Mouse (Mus musculus): Measurements from ENCODE around the gene BC051019. TPM values are rescaled to one million over a fixed set of nuclear protein-coding genes. Genes with fewer than 3 reads are reported as not detected.

The BC051019 gene
- total RNA-seq (2021): not detected
- long read RNA-seq, experiment 1: 0 reads
- long read RNA-seq, experiment 2: 0 reads

DNA sequence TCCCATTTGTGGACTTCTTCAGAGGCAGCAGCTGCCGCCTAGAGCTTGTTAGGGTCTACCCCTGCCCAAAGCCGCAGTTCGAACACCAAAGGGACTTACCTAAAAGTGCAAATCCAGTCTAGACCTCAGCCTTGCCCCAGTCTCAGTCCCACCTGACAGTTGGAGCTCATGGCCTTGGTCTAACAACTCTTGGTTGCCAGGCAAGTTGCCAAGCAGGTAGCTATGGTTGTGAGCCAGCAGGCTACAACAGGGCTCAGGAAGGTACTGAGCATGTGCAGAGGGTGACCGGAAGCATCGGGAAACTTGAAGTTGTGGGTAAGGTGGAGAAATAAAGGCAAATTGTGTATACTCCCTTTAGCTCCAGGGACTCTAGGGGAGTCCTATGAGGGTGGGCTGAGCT, at the start of gene BC051019:
TSS of gene BC051019 (minus strand) at position 154 of the 400 bp plus-strand sequence.
- no peak for DNase-seq (ENCODE audit: low spot score in 2 of 2)

DNA sequence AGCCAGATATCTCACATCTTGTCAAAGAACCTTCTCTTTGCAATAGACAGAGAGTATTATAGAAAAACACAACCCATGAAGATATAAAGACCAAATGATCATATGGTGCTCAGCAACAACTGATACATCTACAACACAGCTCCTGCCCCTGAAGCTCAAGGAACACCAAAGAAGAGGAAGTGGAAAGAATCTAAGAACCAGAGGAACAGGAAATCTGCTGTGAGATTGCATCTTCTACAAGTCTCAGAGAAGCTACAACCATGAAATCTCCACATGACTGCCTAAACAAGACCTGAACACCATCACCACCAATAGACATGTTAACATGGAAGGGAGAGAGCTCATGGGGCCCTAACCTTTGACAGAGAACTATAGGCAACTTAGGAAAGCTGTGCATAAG, 48.6 kb upstream of the BC051019 start:
- no peak for DNase-seq (ENCODE audit: low spot score in 2 of 2)

DNA sequence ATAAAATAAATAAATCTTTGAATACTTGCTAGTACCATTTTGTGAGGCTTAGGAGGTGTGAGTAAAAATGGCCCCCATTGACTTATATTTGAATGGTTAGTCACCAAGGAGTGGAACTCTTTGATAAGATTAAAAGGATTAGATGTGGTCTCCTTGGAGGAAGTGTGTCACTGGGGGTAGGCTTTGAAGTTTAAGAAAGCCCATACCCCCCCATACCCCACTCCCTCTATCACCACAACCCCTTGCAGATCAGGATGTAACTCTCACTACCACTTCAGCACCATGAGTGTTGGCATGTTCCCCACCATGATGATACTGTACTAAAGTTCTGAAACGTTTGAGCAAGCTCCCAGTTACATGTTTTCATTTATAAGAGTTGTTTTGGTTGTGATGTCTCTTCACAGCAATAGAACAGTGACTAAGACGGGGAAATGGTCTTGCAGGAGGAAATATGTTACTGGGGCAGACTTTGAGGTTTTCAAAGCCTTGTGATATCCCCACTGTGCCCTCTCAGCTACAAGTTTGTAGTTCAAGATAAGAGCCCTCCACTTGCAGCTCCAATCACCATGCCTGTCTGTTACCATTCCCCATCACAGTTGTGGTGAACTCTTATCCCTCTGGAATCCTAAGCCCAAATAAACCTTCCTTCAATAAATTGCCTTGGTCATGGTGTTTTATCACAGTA, 45.2 kb upstream of the BC051019 start:
- DNase-seq (ENCODE audit: low spot score in 2 of 2): no peak

DNA sequence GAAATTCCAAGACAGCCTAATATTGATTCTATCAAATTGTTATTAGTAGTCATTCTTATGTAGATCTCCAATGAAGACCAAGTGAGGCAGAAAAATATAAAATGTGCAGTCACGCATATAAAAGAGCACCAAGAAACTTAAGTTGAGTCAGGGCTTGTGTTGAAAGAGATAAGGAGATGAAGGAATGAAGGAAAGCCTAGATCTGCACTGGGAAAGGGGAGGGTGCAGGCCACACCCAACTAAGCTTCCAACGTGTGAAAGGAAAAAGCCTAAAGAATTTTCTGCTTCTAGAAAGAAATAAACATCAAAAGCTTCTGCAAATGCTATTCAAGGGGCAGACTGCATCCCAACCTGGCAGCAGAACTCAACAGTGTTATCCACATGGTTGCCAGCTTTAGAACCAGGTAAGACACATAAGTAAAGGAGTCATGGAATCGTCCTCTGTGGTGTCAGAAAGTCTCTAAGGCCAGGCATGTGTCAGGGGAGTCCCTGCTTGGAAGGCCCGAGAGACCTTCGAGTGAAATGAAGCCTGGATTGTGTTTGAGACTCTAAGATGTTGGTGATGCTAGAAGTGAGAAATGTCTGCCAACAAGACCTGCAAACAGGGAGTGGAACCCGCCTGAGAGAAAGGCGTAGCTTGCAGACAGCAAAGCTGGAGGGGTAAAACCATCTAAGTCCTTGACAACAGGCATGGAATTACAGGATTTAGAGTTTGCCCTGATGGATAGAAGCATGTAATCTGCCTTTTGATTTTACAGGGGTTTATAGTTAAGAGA, 44.1 kb upstream of the BC051019 start:
- DNase-seq (ENCODE audit: low spot score in 2 of 2): no peak

DNA sequence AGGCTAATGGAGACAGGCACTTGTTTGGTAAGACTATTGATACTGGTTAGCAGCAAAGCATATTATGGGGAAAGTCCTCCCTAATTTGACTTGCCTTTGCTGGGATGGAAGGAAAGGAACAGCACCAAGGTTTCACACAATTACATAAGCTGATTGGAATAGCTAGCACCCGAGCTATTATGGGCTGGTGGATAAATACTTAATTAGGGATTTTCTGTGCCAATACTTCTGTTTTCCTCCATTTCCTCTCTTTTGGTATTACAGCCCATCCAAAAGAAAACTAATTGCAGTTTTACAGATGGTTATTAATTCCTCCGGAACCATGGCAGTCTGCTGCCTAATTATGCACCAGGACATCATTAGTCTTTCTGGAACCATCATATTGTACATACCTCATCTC, 40.4 kb upstream of the BC051019 start:
- DNase-seq (ENCODE audit: low spot score in 2 of 2): no peak

DNA sequence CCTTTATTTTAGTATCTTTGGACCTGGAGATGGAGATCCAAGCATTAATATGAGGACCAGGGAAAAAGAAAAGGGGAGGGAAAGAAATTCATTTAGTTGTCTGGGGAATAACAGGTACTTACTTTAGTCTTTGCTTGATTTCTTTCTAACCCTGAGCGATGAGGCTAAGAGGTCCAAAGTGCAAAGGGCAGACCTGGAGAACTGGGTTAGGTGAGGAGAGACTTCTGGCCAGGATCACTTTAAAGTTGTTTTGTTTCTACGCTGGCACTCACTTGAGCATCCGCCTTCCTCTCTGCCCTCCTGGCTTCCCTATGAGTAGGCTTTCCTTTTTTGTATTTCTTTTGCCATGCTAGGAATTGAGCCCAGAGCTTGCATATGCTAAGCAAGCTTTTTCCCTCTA, 32.6 kb upstream of the BC051019 start:
- DNase-seq (ENCODE audit: low spot score in 2 of 2): no peak

DNA sequence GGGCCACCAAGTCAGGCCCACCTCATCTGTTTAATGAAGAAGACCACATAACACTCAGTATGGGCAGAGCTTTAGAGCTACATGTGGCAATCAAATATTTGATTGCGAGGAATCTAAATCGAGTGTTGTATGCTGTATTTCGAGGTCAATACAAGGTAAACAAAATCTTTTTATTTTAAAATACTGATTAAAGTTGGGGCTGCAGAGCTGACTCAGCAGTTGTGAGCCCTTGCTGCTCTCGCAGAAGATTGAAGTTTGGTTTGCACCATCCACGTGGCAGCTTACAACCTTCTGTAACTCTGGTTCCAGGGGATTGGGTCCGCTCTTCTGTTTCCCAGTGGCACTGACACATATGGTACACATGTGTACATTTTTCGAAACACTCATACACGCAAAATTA, 30.4 kb upstream of the BC051019 start:
- DNase-seq (ENCODE audit: low spot score in 2 of 2): no peak

DNA sequence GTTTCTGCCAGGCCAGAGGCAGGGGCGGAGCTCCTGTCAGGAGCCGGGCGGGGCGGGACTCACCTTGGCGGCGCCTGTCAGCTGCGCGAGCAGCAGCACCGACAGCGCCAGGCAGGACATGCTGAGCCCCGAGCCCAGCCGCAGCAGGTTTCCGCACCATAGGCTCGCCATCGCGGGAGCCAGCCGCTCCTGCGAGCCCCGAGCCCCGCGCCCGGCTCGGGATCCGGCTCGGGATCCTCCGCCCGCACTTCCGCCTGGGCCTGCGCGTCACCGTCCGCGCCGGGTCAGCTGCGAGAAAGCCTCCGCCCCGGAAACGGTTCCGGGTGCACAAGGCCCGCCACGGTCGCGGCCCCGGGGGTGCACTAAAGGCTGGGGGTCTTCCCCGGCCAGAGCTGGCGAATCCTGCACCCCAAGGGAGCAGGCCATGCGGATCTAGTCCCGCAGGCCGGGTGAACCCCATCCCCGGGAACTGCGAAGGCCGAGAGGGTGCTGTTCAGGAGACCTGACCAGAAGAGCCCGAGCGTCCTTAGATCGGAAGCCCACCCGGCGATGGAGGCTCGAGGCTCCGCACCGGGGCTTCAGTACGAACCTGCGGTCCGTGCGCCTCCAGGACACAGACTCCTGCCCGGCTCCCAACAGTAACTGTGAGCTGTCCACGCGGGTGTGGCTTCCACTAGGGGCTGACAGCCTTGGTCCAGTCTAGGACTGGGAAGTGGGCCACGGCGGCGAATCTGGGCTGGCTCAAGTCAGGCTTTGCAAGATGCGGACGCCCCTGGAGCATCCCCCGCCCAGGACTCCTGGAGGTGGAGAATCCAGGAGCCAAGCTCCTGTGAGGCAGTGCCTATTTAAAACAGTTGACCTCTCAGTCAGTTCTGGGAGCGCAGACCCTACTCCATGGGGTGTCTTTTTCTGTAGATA, 28.6 kb upstream of the BC051019 start, which contains the start of gene Tmem9b:
TSS of gene Tmem9b (minus strand) at position 868 of the 918 bp plus-strand sequence.
- peak; percentile 81 to 86 for DNase-seq (ENCODE audit: low spot score in 2 of 2)

DNA sequence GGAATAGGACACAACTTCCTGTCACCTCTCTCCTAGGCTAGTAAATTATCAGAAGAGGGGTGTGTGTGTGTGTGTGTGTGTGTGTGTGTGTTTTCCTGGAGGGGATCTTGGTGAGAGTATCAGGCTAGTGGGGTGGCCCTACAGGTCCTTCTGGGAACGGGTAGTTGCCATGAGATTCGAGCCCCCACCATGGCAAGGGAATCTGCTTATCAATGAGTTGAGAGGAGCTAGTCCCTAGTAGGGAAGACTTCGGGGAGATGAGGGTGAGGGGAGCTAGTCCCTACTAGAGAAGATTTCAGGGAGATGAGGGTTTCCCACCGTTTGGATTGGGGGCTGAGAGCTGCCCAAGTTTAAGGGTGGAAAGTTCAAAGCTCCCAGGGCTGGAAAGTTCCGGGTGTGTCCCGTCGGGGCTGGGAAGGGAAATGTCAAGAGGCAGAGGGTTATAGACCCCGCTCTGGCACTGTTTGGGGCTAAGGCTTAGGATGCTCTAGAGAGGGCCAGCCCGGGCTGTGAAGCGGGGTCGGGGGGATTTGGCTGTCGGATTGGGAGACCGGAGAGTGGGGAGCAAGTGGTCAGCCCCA, 27.9 kb upstream of the BC051019 start:
- no peak for DNase-seq (ENCODE audit: low spot score in 2 of 2)

DNA sequence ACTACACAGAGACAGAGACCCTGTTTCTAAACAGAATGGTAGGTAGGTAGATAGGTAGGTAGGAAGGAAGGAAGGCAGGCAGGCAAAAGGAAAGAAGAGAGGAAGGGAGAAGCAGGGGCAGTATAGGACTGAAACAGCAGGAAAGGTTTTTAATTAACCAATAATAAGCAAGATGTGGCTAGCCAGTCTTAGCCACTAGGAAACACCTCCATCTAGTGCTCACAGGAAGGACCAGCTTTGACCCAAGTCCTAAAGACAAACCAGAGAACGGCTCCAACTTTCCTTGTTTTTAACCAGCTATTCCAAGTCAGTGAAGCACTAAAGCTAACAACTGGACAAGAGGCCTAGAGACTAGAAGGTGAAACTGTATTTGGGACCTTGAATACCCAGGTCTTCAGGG, 24.1 kb upstream of the BC051019 start:
- DNase-seq (ENCODE audit: low spot score in 2 of 2): no peak

DNA sequence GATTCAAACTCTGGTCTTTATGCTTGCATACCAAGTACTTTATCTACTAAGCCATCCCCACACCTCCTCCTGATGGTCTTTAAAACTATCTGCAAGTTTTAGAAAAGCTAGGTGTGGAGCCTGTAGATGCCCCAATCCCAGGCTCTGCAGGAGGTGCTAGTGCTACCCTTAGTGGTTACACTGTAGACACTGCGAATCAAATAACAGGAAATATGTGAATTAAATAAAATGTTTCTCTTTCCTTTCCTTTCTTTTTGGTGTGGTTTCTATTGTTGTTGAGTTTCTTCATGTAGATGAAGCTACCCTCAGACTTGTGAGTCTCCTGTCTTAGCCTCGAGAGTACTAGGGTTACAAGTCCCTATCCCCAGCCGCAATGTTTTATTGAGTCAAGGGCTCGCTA, 18.1 kb upstream of the BC051019 start:
- no peak for DNase-seq (ENCODE audit: low spot score in 2 of 2)

DNA sequence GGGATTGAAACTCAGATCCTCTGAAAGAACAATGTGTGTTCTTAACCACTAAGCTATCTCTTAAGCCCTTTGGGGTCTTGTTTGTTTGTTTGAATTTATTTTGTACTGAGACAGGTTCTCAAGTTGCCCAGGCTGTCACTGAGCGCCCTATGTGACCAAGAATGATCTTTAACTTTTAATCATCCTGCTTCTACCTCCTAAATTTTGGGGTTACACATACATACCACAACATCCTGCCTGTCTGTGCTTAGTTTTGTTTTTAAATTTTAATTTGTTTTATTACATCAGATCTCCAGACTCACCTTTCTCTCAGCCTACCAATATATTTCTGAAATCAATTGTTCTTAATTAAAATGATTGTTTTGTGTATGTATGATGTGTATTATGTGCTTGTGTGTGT, 17.4 kb upstream of the BC051019 start:
- DNase-seq (ENCODE audit: low spot score in 2 of 2): no peak

DNA sequence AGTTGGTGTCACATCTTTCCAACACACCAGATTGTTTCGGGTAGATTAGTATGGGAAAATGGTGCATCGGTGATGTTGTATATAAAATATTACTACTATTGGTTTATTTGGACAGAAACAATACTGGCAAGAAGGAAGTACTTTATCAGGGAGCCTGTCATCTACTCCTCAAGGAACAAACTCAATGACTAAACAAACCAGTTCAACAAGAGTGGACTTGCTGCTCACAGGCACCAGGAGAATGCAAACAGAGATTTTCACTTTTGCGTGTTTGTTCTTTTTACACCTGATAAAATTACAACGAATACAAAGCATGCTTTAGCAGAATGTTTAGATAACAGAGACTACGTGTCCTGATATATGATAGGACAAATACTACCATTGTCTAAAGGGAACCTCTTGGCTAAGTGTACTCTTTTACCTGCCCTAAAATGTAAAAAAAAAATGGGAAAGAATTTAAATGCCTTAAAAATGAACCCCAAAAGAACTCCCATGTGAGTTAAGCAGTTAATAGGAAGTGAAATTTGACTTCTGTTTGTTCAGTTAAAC, 16.2 kb upstream of the BC051019 start:
- no peak for DNase-seq (ENCODE audit: low spot score in 2 of 2)

DNA sequence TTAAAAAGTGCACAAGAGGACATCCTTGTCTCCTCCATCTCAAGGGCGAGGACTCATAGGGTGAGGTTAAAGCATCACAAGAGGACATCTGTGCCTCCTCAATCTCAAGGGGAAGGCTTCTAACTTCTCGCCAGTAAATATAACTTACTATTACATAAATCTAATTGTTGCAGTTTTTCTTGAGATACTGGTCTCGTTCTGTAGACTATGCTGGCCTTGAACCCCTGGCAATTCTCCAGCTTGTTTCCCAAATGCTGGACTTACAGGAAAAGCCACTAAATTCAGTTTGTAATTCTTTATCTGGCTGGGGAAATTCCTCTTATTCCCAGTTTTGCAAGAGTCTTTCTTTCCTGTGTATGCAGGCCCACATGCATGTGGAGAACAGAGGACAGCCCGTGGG, 11.2 kb upstream of the BC051019 start:
- no peak for DNase-seq (ENCODE audit: low spot score in 2 of 2)

DNA sequence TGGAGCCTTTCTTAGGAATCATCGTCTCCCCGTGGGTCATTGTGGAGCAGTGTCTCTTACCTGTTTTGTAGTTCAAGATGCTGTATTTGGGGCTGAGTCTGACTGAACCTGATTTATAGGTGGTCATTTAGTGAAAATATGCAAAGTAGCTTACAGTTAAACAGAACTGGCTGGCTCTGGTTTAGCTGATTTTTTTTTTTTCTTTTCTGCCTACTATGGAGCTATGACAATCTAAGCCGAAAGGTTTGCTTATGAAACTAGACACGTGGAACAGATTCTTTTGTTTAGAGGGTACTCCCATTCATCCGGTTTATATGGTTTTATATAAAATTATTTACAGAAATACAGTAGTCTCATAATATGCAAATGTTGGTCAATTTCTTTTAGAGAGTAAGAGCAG, 8.0 kb upstream of the BC051019 start, which contains the start of gene Ascl3:
TSS of gene Ascl3 (minus strand) at position 101 of the 400 bp plus-strand sequence.
- no peak for DNase-seq (ENCODE audit: low spot score in 2 of 2)

DNA sequence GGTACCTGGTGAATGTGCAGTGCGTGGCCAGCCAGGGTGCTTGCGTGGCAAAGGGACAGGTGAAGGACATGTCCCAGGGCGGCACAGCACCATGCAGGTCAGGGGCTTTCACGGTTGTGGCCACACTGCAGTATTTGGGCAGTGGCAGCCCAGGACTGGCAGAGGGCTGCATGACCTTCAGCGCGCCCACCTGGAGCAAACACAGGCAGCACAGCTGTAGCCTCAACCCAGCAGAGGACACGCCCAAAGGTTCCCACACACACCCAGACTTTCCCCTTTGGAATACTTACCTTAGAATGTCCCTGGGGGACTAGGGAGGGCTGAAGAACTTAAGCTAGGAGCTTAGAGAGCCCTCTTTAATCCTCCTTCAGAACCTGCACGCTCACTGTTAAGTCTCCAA, 536 bp downstream of the BC051019 start:
- DNase-seq (ENCODE audit: low spot score in 2 of 2): no peak

DNA sequence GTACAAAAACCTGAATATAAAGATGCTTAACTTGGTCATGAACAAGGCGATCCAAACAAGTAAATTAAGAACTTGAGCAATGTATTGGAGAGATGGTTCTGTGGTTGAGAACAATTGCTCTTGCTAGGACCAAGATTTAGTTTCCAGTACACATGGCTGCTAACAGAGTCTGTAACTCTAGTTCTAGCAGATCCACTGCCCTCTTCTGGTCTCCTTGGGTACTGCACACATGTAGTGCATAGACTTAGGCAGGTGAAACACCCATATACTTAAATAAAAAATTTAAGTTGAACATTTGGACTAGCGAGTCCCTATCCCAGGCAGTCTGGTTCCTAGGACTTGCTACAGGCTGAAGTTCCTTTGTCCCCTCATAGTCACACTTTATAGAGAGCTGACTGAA, 1.0 kb downstream of the BC051019 start:
- DNase-seq (ENCODE audit: low spot score in 2 of 2): no peak

DNA sequence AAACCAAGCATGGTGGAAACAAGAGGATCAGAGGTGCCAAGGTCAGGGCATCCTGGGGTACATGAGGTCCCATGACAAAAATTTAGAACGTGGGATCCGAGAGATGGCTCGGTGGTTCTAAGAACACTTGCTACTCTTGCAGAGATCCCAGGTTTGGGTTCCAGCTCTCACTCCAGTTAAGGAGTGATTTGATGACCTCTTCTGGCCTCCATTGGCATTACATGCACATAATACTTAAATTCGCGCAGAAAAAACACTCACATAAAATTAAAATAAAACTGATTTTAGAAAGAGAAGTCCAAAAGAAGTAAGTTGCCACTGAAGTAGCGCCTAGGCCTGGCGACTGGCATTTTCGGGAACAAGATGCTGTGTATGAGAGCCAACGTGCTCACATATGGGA, 4.4 kb downstream of the BC051019 start:
- peak in 1 of 2 experiments; percentile 24 for DNase-seq (ENCODE audit: low spot score in 2 of 2)

DNA sequence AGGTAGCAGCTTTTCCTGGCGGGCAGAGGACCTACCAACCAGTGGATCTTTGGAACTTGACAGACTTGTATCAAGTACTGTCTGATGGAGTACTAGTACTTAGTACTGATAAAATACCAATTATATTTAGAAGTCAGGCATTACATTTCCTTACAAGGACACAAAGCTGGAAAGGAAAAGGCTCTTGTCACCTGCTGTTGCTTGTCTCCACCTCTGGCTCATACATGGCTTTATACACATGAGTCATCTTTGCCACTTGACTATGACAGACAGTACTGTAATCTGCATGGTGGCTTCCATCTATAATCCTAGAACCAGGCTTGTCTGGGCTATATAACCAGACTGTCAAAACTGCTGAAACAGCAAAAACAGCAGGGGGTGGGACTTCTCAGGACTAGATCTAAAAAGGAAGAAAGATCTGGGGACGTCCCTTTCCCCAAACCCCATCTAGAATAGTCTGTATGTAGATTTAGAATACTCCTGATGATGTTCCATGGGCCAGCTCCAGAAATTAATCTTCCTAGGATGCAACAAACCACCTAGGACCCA, 10.1 kb downstream of the BC051019 start:
- no peak for DNase-seq (ENCODE audit: low spot score in 2 of 2)

DNA sequence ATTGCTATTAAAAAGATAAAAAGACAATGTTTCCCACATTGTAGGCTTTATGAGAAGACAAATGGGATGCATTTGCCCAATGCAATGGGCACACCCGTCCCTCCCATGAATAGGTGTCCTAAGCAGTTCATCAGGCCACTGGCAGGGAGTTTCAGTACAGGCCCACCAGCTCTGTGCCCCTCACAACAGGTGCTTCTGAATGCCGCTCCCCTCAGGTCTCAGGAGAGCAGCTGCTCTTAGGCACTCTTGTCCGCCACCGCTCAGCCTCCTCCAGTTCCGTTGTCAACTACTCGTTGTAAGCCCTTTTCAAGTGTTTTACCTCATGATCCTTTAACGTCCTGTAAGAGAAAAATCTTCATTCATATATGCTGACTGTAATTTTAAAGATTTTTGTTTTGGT, 11.5 kb downstream of the BC051019 start:
- no peak for DNase-seq (ENCODE audit: low spot score in 2 of 2)
